In the genomic region with DNA sequence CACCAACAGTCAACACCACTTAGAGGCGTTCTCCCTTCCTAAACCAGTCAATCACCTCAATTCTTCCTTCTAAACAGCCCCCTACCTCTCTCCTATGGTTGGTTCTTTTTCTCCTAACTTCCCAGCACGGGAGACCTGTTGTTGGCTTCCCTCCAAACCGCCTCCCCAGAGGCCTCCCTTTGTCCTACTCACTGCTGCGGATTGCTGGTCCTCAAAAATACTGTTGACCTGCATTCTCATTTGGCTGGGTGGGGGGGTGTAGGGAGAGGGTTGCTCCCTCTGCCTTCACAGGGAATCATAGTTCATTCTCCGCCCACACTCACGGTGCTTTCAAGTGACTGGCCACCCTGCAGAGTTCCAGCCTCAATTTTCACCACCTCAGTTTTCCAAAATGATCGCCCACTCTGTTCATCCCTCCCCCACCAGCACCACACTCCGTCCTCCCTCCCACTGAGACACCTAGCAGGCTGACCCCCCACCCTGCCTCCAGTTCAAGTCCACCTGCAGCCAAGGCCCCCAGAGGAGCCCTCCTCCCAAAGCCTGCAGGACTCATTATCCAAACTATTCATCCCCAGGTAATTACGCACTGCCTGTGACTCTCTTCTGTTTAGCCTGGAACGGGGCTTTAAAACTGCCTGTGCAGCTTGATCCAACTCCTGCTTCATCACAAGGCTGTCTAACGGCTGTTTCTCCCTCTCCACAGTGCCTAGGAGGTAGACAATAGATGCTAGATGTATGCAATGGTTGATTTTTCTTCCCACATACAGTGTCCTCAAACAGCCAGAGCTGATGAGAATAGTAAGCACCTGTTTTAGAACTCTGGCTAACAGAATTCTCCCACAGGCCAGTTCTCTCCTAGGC, we compare ENCODE assay signal across 9 mouse cellular contexts. TPM values are rescaled to one million over a fixed set of nuclear protein-coding genes. Genes with fewer than 3 reads are reported as not detected.
DNase-seq lines count a peak whose midpoint lies in the region; ATAC-seq and TF ChIP-seq lines count a peak whose summit lies in the region.
"Had no signal": no experiment of that assay in that cellular context is flagged by ENCODE, and none has a peak within 500 bp of the region (broad histone marks: within the 10 kb centered on the region; RNA-seq: fewer than 3 reads in every experiment).

No protein-coding gene starts in this region.

- peak overlapping the region; percentile 68 for H3K9ac ChIP-seq in forebrain, embryonic 15.5 days (replicated peaks)
- peak overlapping the region; percentile 75; the same call in 1 of the 2 replicates for H3K9ac ChIP-seq in lung, embryonic 14.5 days
- peak overlapping the region; percentile 59 for H3K9ac ChIP-seq in stomach, embryonic 14.5 days (replicated peaks; ENCODE audit: low read depth, low read length)

- peaks cover 54% of the 10 kb centered on the region for H3K4me1 ChIP-seq in forebrain, embryonic 15.5 days
- H3K4me1 ChIP-seq in lung, embryonic 14.5 days (ENCODE audit: insufficient read depth), result peaks cover 43% of the 10 kb centered on the region
- peaks cover 50% of the 10 kb centered on the region for H3K4me1 ChIP-seq in stomach, embryonic 14.5 days (ENCODE audit: control insufficient read depth, insufficient read depth, low read length)

- H3K9me3 ChIP-seq in forebrain, embryonic 15.5 days, result no peaks in the 10 kb centered on the region
- H3K9me3 ChIP-seq in lung, embryonic 14.5 days (ENCODE audit: low read depth, low read length), result no peaks in the 10 kb centered on the region
- no peaks in the 10 kb centered on the region for H3K9me3 ChIP-seq in stomach, embryonic 14.5 days (ENCODE audit: control insufficient read depth, low read depth, low read length)
- H3K9me3 ChIP-seq: G1E had no signal

- DNase-seq in gastrocnemius, adult 2 months, result peak; percentile 65
- no peak for DNase-seq in gastrocnemius, postnatal 4 days (ENCODE audit: low spot score in 2 of 2)
- peak; percentile 79 for DNase-seq in brain, adult 2 months (ENCODE audit: low read depth, low spot score)
- DNase-seq in kidney, adult 11 months, result peak; percentile 28
- DNase-seq in lung, embryonic 14.5 days, result no peak
- DNase-seq in spleen, adult 12 weeks (ENCODE audit: low spot score), result no peak

- 5% methylated on average over 11 of the region's 11 CpGs for WGBS in forebrain, embryonic 15.5 days
- WGBS in lung, embryonic 14.5 days, result 27% methylated on average over 11 of the region's 11 CpGs
- 18% methylated on average over 11 of the region's 11 CpGs for WGBS in stomach, embryonic 14.5 days

- H3K4me3 ChIP-seq in gastrocnemius, adult 2 months, result peak overlapping the region; percentile 89
- peak overlapping the region; percentile 61 for H3K4me3 ChIP-seq in forebrain, embryonic 15.5 days
- H3K4me3 ChIP-seq in lung, embryonic 14.5 days (ENCODE audit: low read depth, low read length), result peak overlapping the region; percentile 46
- peak overlapping the region; percentile 42 for H3K4me3 ChIP-seq in stomach, embryonic 14.5 days (ENCODE audit: low read depth, low read length)

- H3K4me2 ChIP-seq in forebrain, embryonic 15.5 days (replicated peaks), result peak overlapping the region; percentile 87
- H3K4me2 ChIP-seq in lung, embryonic 14.5 days, result peak overlapping the region; percentile 83
- H3K4me2 ChIP-seq in stomach, embryonic 14.5 days (replicated peaks; ENCODE audit: low read depth, low read length), result peak overlapping the region; percentile 89

- peak overlapping the region; percentile 100 for H3K27ac ChIP-seq in gastrocnemius, adult 2 months
- peak overlapping the region; percentile 90 for H3K27ac ChIP-seq in forebrain, embryonic 15.5 days (replicated peaks)
- peak overlapping the region; percentile 99 for H3K27ac ChIP-seq in lung, embryonic 14.5 days (ENCODE audit: low read depth)
- H3K27ac ChIP-seq in stomach, embryonic 14.5 days (ENCODE audit: low read length), result peak overlapping the region; percentile 99

- intact Hi-C loops in gastrocnemius, adult 2 months (cut with DNase I), result no loop called here

- no peaks in the 10 kb centered on the region for H3K36me3 ChIP-seq in forebrain, embryonic 15.5 days
- no peaks in the 10 kb centered on the region for H3K36me3 ChIP-seq in lung, embryonic 14.5 days (ENCODE audit: insufficient read depth)
- H3K36me3 ChIP-seq in stomach, embryonic 14.5 days (ENCODE audit: control insufficient read depth, insufficient read depth, low read length), result no peaks in the 10 kb centered on the region
- H3K36me3 ChIP-seq: G1E had no signal

- no peak for TF ChIP-seq CTCF in gastrocnemius, adult 2 months (IDR thresholded peaks at IDR 0.05)
- no peak for TF ChIP-seq CTCF in lung, embryonic 14.5 days (IDR thresholded peaks at IDR 0.05; ENCODE audit: low read depth)

- no peaks in the 10 kb centered on the region for H3K27me3 ChIP-seq in forebrain, embryonic 15.5 days
- H3K27me3 ChIP-seq in lung, embryonic 14.5 days (ENCODE audit: insufficient read depth, low read length), result no peaks in the 10 kb centered on the region
- H3K27me3 ChIP-seq in stomach, embryonic 14.5 days (ENCODE audit: control insufficient read depth, insufficient read depth, low read length), result no peaks in the 10 kb centered on the region

- no peak; the same call in 1 of the 2 replicates for ATAC-seq in forebrain, embryonic 15.5 days (replicated peaks)
- ATAC-seq in lung, embryonic 14.5 days (ENCODE audit: insufficient read depth), result no peak
- ATAC-seq in stomach, embryonic 14.5 days (ENCODE audit: insufficient number of reproducible peaks, insufficient read depth, low FRiP score, low read depth), result no peak; the same call in 1 of the 2 replicates

RNA-seq across cellular contexts. Expression of a gene that starts 26.2 kb away (rescaled TPM):
- 1 to 10 TPM; 1.6 to 2.2 TPM for total RNA-seq in gastrocnemius, adult 2 months (2021)
- total RNA-seq in gastrocnemius, postnatal 4 days (2021), result 1 to 10 TPM; 4.3 to 5.4 TPM
- polyA plus RNA-seq in forebrain, embryonic 15.5 days (2015; fragmentation: Nextera tagmentation; extraction: Ambion mirVana), result 9.2 and 11.9 TPM in 2 replicates
- 25.0 and 25.7 TPM in 2 replicates for polyA plus RNA-seq in lung, embryonic 14.5 days (2014; fragmentation: Nextera tagmentation; extraction: Ambion mirVana)
- polyA plus RNA-seq in stomach, embryonic 14.5 days (2014; fragmentation: Nextera tagmentation; extraction: Ambion mirVana), result 19.0 and 20.3 TPM in 2 replicates

RNA-seq across cellular contexts. Expression of a gene that starts 51.2 kb away (rescaled TPM):
- total RNA-seq in gastrocnemius, adult 2 months (2021), result 10 to 100 TPM; 94.0 to 99.2 TPM
- total RNA-seq in gastrocnemius, postnatal 4 days (2021), result 100 to 1,000 TPM; 194 to 205 TPM
- 26.0 and 26.9 TPM in 2 replicates for polyA plus RNA-seq in forebrain, embryonic 15.5 days (2015; fragmentation: Nextera tagmentation; extraction: Ambion mirVana)
- 112 and 113 TPM in 2 replicates for polyA plus RNA-seq in lung, embryonic 14.5 days (2014; fragmentation: Nextera tagmentation; extraction: Ambion mirVana)
- polyA plus RNA-seq in stomach, embryonic 14.5 days (2014; fragmentation: Nextera tagmentation; extraction: Ambion mirVana), result 103 and 107 TPM in 2 replicates

Comparison
In these comparisons a context has a peak if more than half of its experiments do, and no peak if none do; other contexts are left out.
1. DNase-seq: peak in gastrocnemius, adult 2 months (single experiment), brain, adult 2 months (single experiment) and kidney, adult 11 months (single experiment); none in gastrocnemius, postnatal 4 days (0 of 2), lung, embryonic 14.5 days (single experiment) and spleen, adult 12 weeks (single experiment).
2. Peak in every context shown above with its lines, with median percentiles within 50 percentile points of each other: H3K27ac ChIP-seq, H3K4me3 ChIP-seq, H3K4me2 ChIP-seq and H3K9ac ChIP-seq.